Mouse (Mus musculus): Measurements from ENCODE around the gene Krtap1-4. TPM values are rescaled to one million over a fixed set of nuclear protein-coding genes. Genes with fewer than 3 reads are reported as not detected.
"Not testable (repeated sequence)": the region's sequence is repeated elsewhere in the genome, so short reads cannot be mapped to it uniquely, and the experiment has no call there.

Krtap1-4 gene
- polyA plus RNA-seq, 1 experiment from 2014 or later = not detected

GRCm38 (mm10) chr11:99597742-99598141 lies 14.3 kb upstream of the Krtap1-4 start, which contains the start of gene Krtap9-3:
TSS of gene Krtap9-3 (minus strand) at chr11:99598105.
- not testable (repeated sequence) for H3K27ac ChIP-seq (replicated peaks; ENCODE audit: low read depth, low read length); H3K4me3 ChIP-seq (ENCODE audit: low read depth, low read length); H3K9me3 ChIP-seq (ENCODE audit: control insufficient read depth, low read length); DNase-seq (ENCODE audit: low spot score); H3K27me3 ChIP-seq (ENCODE audit: control insufficient read depth, insufficient read depth, low read length); ATAC-seq (ENCODE audit: insufficient number of reproducible peaks, low FRiP score, low TSS enrichment, low read depth); H3K9ac ChIP-seq (ENCODE audit: low read length); H3K4me2 ChIP-seq (ENCODE audit: low read depth, severe bottlenecking); H3K4me1 ChIP-seq (ENCODE audit: control insufficient read depth, insufficient read depth, low read length); H3K36me3 ChIP-seq (ENCODE audit: control insufficient read depth, insufficient read depth, low read length)
- 80% methylated on average over 3 of the region's 6 CpGs for WGBS

GRCm38 (mm10) chr11:99590981-99591380 lies 7.5 kb upstream of the Krtap1-4 start, which contains the start of gene Krtap1-3:
TSS of gene Krtap1-3 (minus strand) at chr11:99591339.
- no peak for ATAC-seq (ENCODE audit: insufficient number of reproducible peaks, low FRiP score, low TSS enrichment, low read depth)
- Histone ChIP-seq H3K4me1 (ENCODE audit: control insufficient read depth, insufficient read depth, low read length) (no peaks in the 10 kb centered on the region), H3K4me2 (ENCODE audit: low read depth, severe bottlenecking) (no peak within 1 kb of the TSS), H3K36me3 (ENCODE audit: control insufficient read depth, insufficient read depth, low read length) (no peaks in the 10 kb centered on the region), H3K27ac (replicated peaks; ENCODE audit: low read depth, low read length) (no peak within 1 kb of the TSS), H3K9me3 (ENCODE audit: control insufficient read depth, low read length) (no peaks in the 10 kb centered on the region), H3K27me3 (ENCODE audit: control insufficient read depth, insufficient read depth, low read length) (no peaks in the 10 kb centered on the region), H3K9ac (ENCODE audit: low read length) (no peak within 1 kb of the TSS), H3K4me3 (ENCODE audit: low read depth, low read length) (no peak within 1 kb of the TSS)
- 83% methylated on average over 6 of the region's 6 CpGs for WGBS
- DNase-seq (ENCODE audit: low spot score) = no peak

- WGBS = 89% methylated on average over 7 of the region's 7 CpGs
- DNase-seq (ENCODE audit: low spot score) (no peak), ATAC-seq (ENCODE audit: insufficient number of reproducible peaks, low FRiP score, low TSS enrichment, low read depth) (no peak)
These were observed 1.6 kb upstream of the Krtap1-4 start for GRCm38 (mm10) chr11:99585096-99585495.

GRCm38 (mm10) chr11:99581564-99581963 lies 1.9 kb downstream of the Krtap1-4 start:
- no peaks in the 10 kb centered on the region for H3K36me3 ChIP-seq (ENCODE audit: control insufficient read depth, insufficient read depth, low read length)
- ATAC-seq (ENCODE audit: insufficient number of reproducible peaks, low FRiP score, low TSS enrichment, low read depth) = no peak
- H3K4me1 ChIP-seq (ENCODE audit: control insufficient read depth, insufficient read depth, low read length) = no peaks in the 10 kb centered on the region
- no peak overlapping the region for H3K27ac ChIP-seq (replicated peaks; ENCODE audit: low read depth, low read length)
- H3K4me3 ChIP-seq (ENCODE audit: low read depth, low read length) = no peak overlapping the region
- H3K9me3 ChIP-seq (ENCODE audit: control insufficient read depth, low read length) = no peaks in the 10 kb centered on the region
- no peak overlapping the region for H3K9ac ChIP-seq (ENCODE audit: low read length)
- H3K27me3 ChIP-seq (ENCODE audit: control insufficient read depth, insufficient read depth, low read length) = no peaks in the 10 kb centered on the region
- 89% methylated on average over 6 of the region's 6 CpGs for WGBS
- DNase-seq (ENCODE audit: low spot score) = no peak
- H3K4me2 ChIP-seq (ENCODE audit: low read depth, severe bottlenecking) = no peak overlapping the region

More at GRCm38 (mm10) chr11:99585096-99585495, 1.6 kb upstream of the Krtap1-4 start:
- H3K4me2 ChIP-seq (ENCODE audit: low read depth, severe bottlenecking) = no peak overlapping the region
- H3K4me3 ChIP-seq (ENCODE audit: low read depth, low read length) = no peak overlapping the region
- H3K9me3 ChIP-seq (ENCODE audit: control insufficient read depth, low read length) = no peaks in the 10 kb centered on the region
- no peak overlapping the region for H3K27ac ChIP-seq (replicated peaks; ENCODE audit: low read depth, low read length)
- H3K27me3 ChIP-seq (ENCODE audit: control insufficient read depth, insufficient read depth, low read length) = no peaks in the 10 kb centered on the region
- H3K4me1 ChIP-seq (ENCODE audit: control insufficient read depth, insufficient read depth, low read length) = no peaks in the 10 kb centered on the region
- no peaks in the 10 kb centered on the region for H3K36me3 ChIP-seq (ENCODE audit: control insufficient read depth, insufficient read depth, low read length)
- H3K9ac ChIP-seq (ENCODE audit: low read length) = no peak overlapping the region

GRCm38 (mm10) chr11:99581051-99581450 lies 2.4 kb downstream of the Krtap1-4 start:
- 94% methylated on average over 5 of the region's 5 CpGs for WGBS

GRCm38 (mm10) chr11:99580636-99581035 lies 2.8 kb downstream of the Krtap1-4 start, which contains the start of gene Krtap1-5:
TSS of gene Krtap1-5 (minus strand) at chr11:99581016.
- Histone ChIP-seq H3K36me3 (ENCODE audit: control insufficient read depth, insufficient read depth, low read length) (no peaks in the 10 kb centered on the region), H3K4me2 (ENCODE audit: low read depth, severe bottlenecking) (no peak within 1 kb of the TSS), H3K4me3 (ENCODE audit: low read depth, low read length) (no peak within 1 kb of the TSS), H3K9ac (ENCODE audit: low read length) (no peak within 1 kb of the TSS), H3K27ac (replicated peaks; ENCODE audit: low read depth, low read length) (no peak within 1 kb of the TSS), H3K9me3 (ENCODE audit: control insufficient read depth, low read length) (no peaks in the 10 kb centered on the region), H3K27me3 (ENCODE audit: control insufficient read depth, insufficient read depth, low read length) (no peaks in the 10 kb centered on the region), H3K4me1 (ENCODE audit: control insufficient read depth, insufficient read depth, low read length) (no peaks in the 10 kb centered on the region)
- no peak for DNase-seq (ENCODE audit: low spot score)
- 77% methylated on average over 6 of the region's 6 CpGs for WGBS
- ATAC-seq (ENCODE audit: insufficient number of reproducible peaks, low FRiP score, low TSS enrichment, low read depth) = no peak

More at GRCm38 (mm10) chr11:99581051-99581450, 2.4 kb downstream of the Krtap1-4 start:
- H3K4me3 ChIP-seq (ENCODE audit: low read depth, low read length) = no peak overlapping the region
- no peaks in the 10 kb centered on the region for H3K9me3 ChIP-seq (ENCODE audit: control insufficient read depth, low read length)
- no peaks in the 10 kb centered on the region for H3K4me1 ChIP-seq (ENCODE audit: control insufficient read depth, insufficient read depth, low read length)
- DNase-seq (ENCODE audit: low spot score) = no peak
- H3K36me3 ChIP-seq (ENCODE audit: control insufficient read depth, insufficient read depth, low read length) = no peaks in the 10 kb centered on the region
- H3K9ac ChIP-seq (ENCODE audit: low read length) = no peak overlapping the region
- H3K4me2 ChIP-seq (ENCODE audit: low read depth, severe bottlenecking) = no peak overlapping the region
- no peaks in the 10 kb centered on the region for H3K27me3 ChIP-seq (ENCODE audit: control insufficient read depth, insufficient read depth, low read length)
- H3K27ac ChIP-seq (replicated peaks; ENCODE audit: low read depth, low read length) = no peak overlapping the region
- no peak for ATAC-seq (ENCODE audit: insufficient number of reproducible peaks, low FRiP score, low TSS enrichment, low read depth)

- Histone ChIP-seq H3K4me1 (ENCODE audit: control insufficient read depth, insufficient read depth, low read length) (no peaks in the 10 kb centered on the region), H3K36me3 (ENCODE audit: control insufficient read depth, insufficient read depth, low read length) (no peaks in the 10 kb centered on the region), H3K27ac (replicated peaks; ENCODE audit: low read depth, low read length) (no peak overlapping the region), H3K4me2 (ENCODE audit: low read depth, severe bottlenecking) (peak overlapping the region; percentile 33; the same call in 1 of the 2 replicates), H3K27me3 (ENCODE audit: control insufficient read depth, insufficient read depth, low read length) (no peaks in the 10 kb centered on the region), H3K9ac (ENCODE audit: low read length) (no peak overlapping the region), H3K4me3 (ENCODE audit: low read depth, low read length) (no peak overlapping the region), H3K9me3 (ENCODE audit: control insufficient read depth, low read length) (no peaks in the 10 kb centered on the region)
- peak; percentile 90 for DNase-seq (ENCODE audit: low spot score)
- ATAC-seq (ENCODE audit: insufficient number of reproducible peaks, low FRiP score, low TSS enrichment, low read depth) = peak; percentile 62; the same call in 1 of the 2 replicates
- WGBS = 6% methylated on average over 7 of the region's 7 CpGs
These were observed 9.3 kb downstream of the Krtap1-4 start for GRCm38 (mm10) chr11:99574106-99574505.

GRCm38 (mm10) chr11:99573164-99573563 lies 10.3 kb downstream of the Krtap1-4 start:
- Histone ChIP-seq H3K27ac (replicated peaks; ENCODE audit: low read depth, low read length) (no peak overlapping the region), H3K36me3 (ENCODE audit: control insufficient read depth, insufficient read depth, low read length) (no peaks in the 10 kb centered on the region), H3K27me3 (ENCODE audit: control insufficient read depth, insufficient read depth, low read length) (no peaks in the 10 kb centered on the region), H3K9ac (ENCODE audit: low read length) (no peak overlapping the region), H3K4me3 (ENCODE audit: low read depth, low read length) (no peak overlapping the region), H3K9me3 (ENCODE audit: control insufficient read depth, low read length) (no peaks in the 10 kb centered on the region), H3K4me1 (ENCODE audit: control insufficient read depth, insufficient read depth, low read length) (no peaks in the 10 kb centered on the region), H3K4me2 (ENCODE audit: low read depth, severe bottlenecking) (no peak overlapping the region)
- 74% methylated on average over 4 of the region's 4 CpGs for WGBS
- ATAC-seq (ENCODE audit: insufficient number of reproducible peaks, low FRiP score, low TSS enrichment, low read depth) = no peak
- no peak for DNase-seq (ENCODE audit: low spot score)

- H3K36me3 ChIP-seq (ENCODE audit: control insufficient read depth, insufficient read depth, low read length) = no peaks in the 10 kb centered on the region
- DNase-seq (ENCODE audit: low spot score) (no peak), ATAC-seq (ENCODE audit: insufficient number of reproducible peaks, low FRiP score, low TSS enrichment, low read depth) (no peak)
- H3K4me1 ChIP-seq (ENCODE audit: control insufficient read depth, insufficient read depth, low read length) = no peaks in the 10 kb centered on the region
- no peak within 1 kb of the TSS for H3K27ac ChIP-seq (replicated peaks; ENCODE audit: low read depth, low read length)
- no peak within 1 kb of the TSS for H3K4me2 ChIP-seq (ENCODE audit: low read depth, severe bottlenecking)
- H3K27me3 ChIP-seq (ENCODE audit: control insufficient read depth, insufficient read depth, low read length) = no peaks in the 10 kb centered on the region
- no peaks in the 10 kb centered on the region for H3K9me3 ChIP-seq (ENCODE audit: control insufficient read depth, low read length)
- no peak within 1 kb of the TSS for H3K9ac ChIP-seq (ENCODE audit: low read length)
- H3K4me3 ChIP-seq (ENCODE audit: low read depth, low read length) = no peak within 1 kb of the TSS
- 73% methylated on average over 7 of the region's 7 CpGs for WGBS
These were observed 16.9 kb downstream of the Krtap1-4 start, which contains the start of gene Krtap3-1 for GRCm38 (mm10) chr11:99566530-99566929. TSS of gene Krtap3-1 (minus strand) at chr11:99566630.

Measured in limb, embryonic 11.5 days (tissue).